ENCODE assay signal across 8 mouse cellular contexts in genomic region chr2:16849916-16850315, GRCm38 (mm10).
DNase-seq lines count a peak whose midpoint lies in the region; ATAC-seq and TF ChIP-seq lines count a peak whose summit lies in the region.

No protein-coding gene starts in this region.

- no peaks in the 10 kb centered on the region for H3K4me1 ChIP-seq in lung, postnatal 0 days (ENCODE audit: insufficient read depth, low read depth, low read length)
- H3K4me1 ChIP-seq in kidney, embryonic 15.5 days: no peaks in the 10 kb centered on the region

- no peaks in the 10 kb centered on the region for H3K9me3 ChIP-seq in lung, postnatal 0 days (ENCODE audit: low read length)
- H3K9me3 ChIP-seq in kidney, embryonic 15.5 days (replicated peaks): no peaks in the 10 kb centered on the region

- no peak overlapping the region for H3K4me3 ChIP-seq in left cerebral cortex, adult 2 months
- H3K4me3 ChIP-seq in lung, postnatal 0 days (ENCODE audit: low read depth, low read length): no peak overlapping the region
- no peak overlapping the region for H3K4me3 ChIP-seq in kidney, embryonic 15.5 days (replicated peaks)

- peak; percentile 3 to 11 for DNase-seq in left cerebral cortex, postnatal 10 days (ENCODE audit: extremely low spot score in 1 of 2, low spot score in 2 of 2)
- no peak for DNase-seq in left cerebral cortex, adult 2 months (ENCODE audit: extremely low spot score in 1 of 2, low spot score in 2 of 2)
- peak; percentile 81 for DNase-seq in cerebellum, adult 11-12 months
- DNase-seq in gastrocnemius, postnatal 25 days: peak; percentile 73
- DNase-seq in lung, postnatal 0 days (ENCODE audit: low spot score): peak; percentile 50
- no peak for DNase-seq in frontal cortex, postnatal 10 days (ENCODE audit: low spot score in 2 of 2)

- H3K36me3 ChIP-seq in lung, postnatal 0 days (ENCODE audit: insufficient read depth, low read length): no peaks in the 10 kb centered on the region
- no peaks in the 10 kb centered on the region for H3K36me3 ChIP-seq in kidney, embryonic 15.5 days

- WGBS in lung, postnatal 0 days: 57% methylated on average over 3 of the region's 3 CpGs
- 73% methylated on average over 3 of the region's 3 CpGs for WGBS in kidney, embryonic 15.5 days

- peak; percentile 29; the same call in 1 of the 2 replicates for TF ChIP-seq EP300 in lung, postnatal 0 days (IDR thresholded peaks at IDR 0.05)

- no peak overlapping the region for H3K27ac ChIP-seq in left cerebral cortex, adult 2 months
- no peak overlapping the region for H3K27ac ChIP-seq in lung, postnatal 0 days (ENCODE audit: low read length)
- H3K27ac ChIP-seq in kidney, embryonic 15.5 days: no peak overlapping the region

- ATAC-seq in lung, postnatal 0 days: peak; percentile 62; the same call in 1 of the 2 replicates
- no peak for ATAC-seq in kidney, embryonic 15.5 days (replicated peaks; ENCODE audit: low FRiP score)
- no peak for ATAC-seq in megakaryocyte progenitor cell, adult 5-6 weeks (replicated peaks; ENCODE audit: poor library complexity)

- TF ChIP-seq CTCF in left cerebral cortex, adult 2 months (IDR thresholded peaks at IDR 0.05): no peak
- TF ChIP-seq CTCF in lung, postnatal 0 days (IDR thresholded peaks at IDR 0.05): no peak

- intact Hi-C loops in left cerebral cortex, postnatal 10 days (cut with DNase I): no loop called here
- intact Hi-C loops in left cerebral cortex, adult 2 months (cut with DNase I): no loop called here

- H3K4me2 ChIP-seq in lung, postnatal 0 days (replicated peaks; ENCODE audit: low read depth, low read length): no peak overlapping the region
- H3K4me2 ChIP-seq in kidney, embryonic 15.5 days: no peak overlapping the region

- no peaks in the 10 kb centered on the region for H3K27me3 ChIP-seq in lung, postnatal 0 days (replicated peaks; ENCODE audit: insufficient read depth, low read length)
- H3K27me3 ChIP-seq in kidney, embryonic 15.5 days: no peaks in the 10 kb centered on the region

- no peak overlapping the region for H3K9ac ChIP-seq in lung, postnatal 0 days (replicated peaks; ENCODE audit: low read depth)
- H3K9ac ChIP-seq in kidney, embryonic 15.5 days: no peak overlapping the region

Comparison
In these comparisons a context has a peak if more than half of its experiments do, and no peak if none do; other contexts are left out.
1. DNase-seq: peak in left cerebral cortex, postnatal 10 days (2 of 2), cerebellum, adult 11-12 months (single experiment), gastrocnemius, postnatal 25 days (single experiment) and lung, postnatal 0 days (single experiment); none in left cerebral cortex, adult 2 months (0 of 2) and frontal cortex, postnatal 10 days (0 of 2).